Mouse (Mus musculus) MEL (cell line): ENCODE results near the gene Aak1. TPM values are rescaled to one million over a fixed set of nuclear protein-coding genes. Genes with fewer than 3 reads are reported as not detected.

ENCODE experiments used
- DNase-seq: peaks from one replicate; pipeline ENCODE4 v3.0.0; 2011; ENCODE audit warnings: low read depth, low spot score
- H3K27ac ChIP-seq: 2 replicates; pipeline ENCODE4 v1.5.1; 2012; ENCODE audit warnings: low read depth, mild to moderate bottlenecking, control low read depth, low read length, moderate library complexity; ENCODE audit not compliant: control insufficient read depth
- H3K27me3 ChIP-seq, 2 experiments: fragments of 150-350 bp in 1 of 2; sonication (generic) in 1 of 2; 2 replicates each; pipeline ENCODE4 v1.6.1; 2012; ENCODE audit warnings: low read length in 2 of 2, mild to moderate bottlenecking in 2 of 2, improper control_type of control experiment in 1 of 2, moderate library complexity in 1 of 2; ENCODE audit not compliant: insufficient read depth in 2 of 2, control insufficient read depth in 1 of 2
- H3K36me3 ChIP-seq, 2 experiments: 2 replicates each; pipeline ENCODE4 v1.6.1; 2012 to 2014; ENCODE audit warnings: low read length in 2 of 2, improper control_type of control experiment in 1 of 2, inconsistent platforms in 1 of 2, mild to moderate bottlenecking in 1 of 2; ENCODE audit not compliant: insufficient read depth in 2 of 2, control insufficient read depth in 1 of 2
- H3K4me1 ChIP-seq, 2 experiments: fragments of 150-350 bp in 1 of 2; sonication (generic) in 1 of 2; 2 replicates each; pipeline ENCODE4 v1.6.1; 2012; ENCODE audit warnings: low read length in 2 of 2, improper control_type of control experiment in 1 of 2, mild to moderate bottlenecking in 1 of 2; ENCODE audit not compliant: insufficient read depth in 2 of 2, control insufficient read depth in 1 of 2
- H3K4me3 ChIP-seq, 2 experiments: fragments of 150-350 bp in 1 of 2; sonication (generic) in 1 of 2; 2 replicates each; pipeline ENCODE4 v1.5.1; 2012; ENCODE audit warnings: low read depth in 2 of 2, low read length in 2 of 2, mild to moderate bottlenecking in 2 of 2, moderate library complexity in 2 of 2, control low read depth in 1 of 2, improper control_type of control experiment in 1 of 2; ENCODE audit not compliant: control insufficient read depth in 1 of 2, insufficient read depth in 1 of 2
- H3K79me2 ChIP-seq: 2 replicates; pipeline ENCODE4 v1.6.1; 2012; ENCODE audit warnings: mild to moderate bottlenecking, low read length, moderate library complexity; ENCODE audit not compliant: control insufficient read depth, poor library complexity, insufficient read depth
- H3K9ac ChIP-seq: 2 replicates; pipeline ENCODE4 v1.6.1; 2012; ENCODE audit warnings: low read depth, mild to moderate bottlenecking, control low read depth, low read length, moderate library complexity; ENCODE audit not compliant: control insufficient read depth, poor library complexity, severe bottlenecking
- H3K9me3 ChIP-seq: fragments of 150-350 bp; sonication (generic); replicated peaks from 2 replicates; pipeline ENCODE4 v1.6.1; 2012; ENCODE audit warnings: mild to moderate bottlenecking, low read length, improper control_type of control experiment, moderate library complexity; ENCODE audit not compliant: insufficient read depth
- CHD1 ChIP-seq: IDR thresholded peaks from 2 replicates; pipeline ENCODE4 v1.6.1; 2012; ENCODE audit warnings: low read depth, mild to moderate bottlenecking, inconsistent platforms, low read length, improper control_type of control experiment
- E2F4 ChIP-seq: IDR thresholded peaks from 2 replicates; pipeline ENCODE4 v1.6.1; 2011; ENCODE audit warnings: low read depth, low read length, improper control_type of control experiment, borderline replicate concordance
- ETS1 ChIP-seq: IDR thresholded peaks from 2 replicates; pipeline ENCODE4 v1.6.1; 2012; ENCODE audit warnings: low read depth, mild to moderate bottlenecking, inconsistent platforms, low read length, improper control_type of control experiment, moderate library complexity
- GATA1 ChIP-seq: IDR thresholded peaks from 2 replicates; pipeline ENCODE4 v1.6.1; 2011; ENCODE audit warnings: low read depth, low read length, improper control_type of control experiment
- KAT2A ChIP-seq: conservative IDR thresholded peaks from 2 replicates; pipeline ENCODE4 v1.6.1; 2012; ENCODE audit warnings: low read depth, low read length, improper control_type of control experiment, inconsistent platforms
- MAFK ChIP-seq: IDR thresholded peaks from 2 replicates; pipeline ENCODE4 v1.6.1; 2011; ENCODE audit warnings: low read depth, mild to moderate bottlenecking, low read length, improper control_type of control experiment, borderline replicate concordance
- MXI1 ChIP-seq: IDR thresholded peaks from 2 replicates; pipeline ENCODE4 v1.6.1; 2011; ENCODE audit warnings: mild to moderate bottlenecking, low read depth, low read length, improper control_type of control experiment
- MYB ChIP-seq: IDR thresholded peaks from 2 replicates; pipeline ENCODE4 v1.6.1; 2011; ENCODE audit warnings: mild to moderate bottlenecking, low read depth, low read length, improper control_type of control experiment
- MYC ChIP-seq: IDR thresholded peaks from 2 replicates; pipeline ENCODE4 v1.6.1; 2011; ENCODE audit warnings: low read depth, mild to moderate bottlenecking, low read length, improper control_type of control experiment, moderate library complexity
- NRF1 ChIP-seq: IDR thresholded peaks from 2 replicates; pipeline ENCODE4 v1.6.1; 2014; ENCODE audit warnings: low read depth, mild to moderate bottlenecking, inconsistent platforms, low read length, improper control_type of control experiment, moderate library complexity; ENCODE audit not compliant: poor library complexity, insufficient read depth, severe bottlenecking
- POLR2A ChIP-seq, 2 experiments: IDR thresholded peaks; 2 replicates each; pipeline ENCODE4 v1.6.1; 2011 to 2012; ENCODE audit warnings: low read length in 2 of 2, mild to moderate bottlenecking in 2 of 2, control low read depth in 1 of 2, improper control_type of control experiment in 1 of 2, low read depth in 1 of 2, moderate library complexity in 1 of 2; ENCODE audit not compliant: control insufficient read depth in 1 of 2, insufficient read depth in 1 of 2, poor library complexity in 1 of 2
- POLR2AphosphoS2 ChIP-seq: IDR thresholded peaks from 2 replicates; pipeline ENCODE4 v1.6.1; 2011; ENCODE audit warnings: low read length, improper control_type of control experiment
- TAL1 ChIP-seq: IDR thresholded peaks from 2 replicates; pipeline ENCODE4 v1.6.1; 2012; ENCODE audit warnings: mild to moderate bottlenecking, inconsistent platforms, low read length, moderate library complexity, mixed read lengths
- TBP ChIP-seq: IDR thresholded peaks from 2 replicates; pipeline ENCODE4 v1.8.0; 2011; ENCODE audit warnings: low read depth, low read length, improper control_type of control experiment
- TCF12 ChIP-seq: IDR thresholded peaks from 2 replicates; pipeline ENCODE4 v1.6.1; 2014; ENCODE audit warnings: low read depth, mild to moderate bottlenecking, inconsistent platforms, low read length, improper control_type of control experiment, moderate library complexity
- ZKSCAN1 ChIP-seq: IDR thresholded peaks from 2 replicates; pipeline ENCODE4 v1.6.1; 2012; ENCODE audit warnings: low read depth, mild to moderate bottlenecking, inconsistent platforms, low read length, improper control_type of control experiment, moderate library complexity
- ZMIZ1 ChIP-seq: IDR thresholded peaks from 2 replicates; pipeline ENCODE4 v1.6.1; 2012; ENCODE audit warnings: low read depth, mild to moderate bottlenecking, inconsistent platforms, low read length, improper control_type of control experiment, moderate library complexity
- polyA plus RNA-seq, 2 experiments: library from polyadenylated mRNA; stranded (reverse) in 1 of 2; unstranded in 1 of 2; fragments of >175 nt in 1 of 2; fragments of >200 nt in 1 of 2; gene quantifications; 2 replicates each; pipeline versions ENCODE4 v1.2.1 to v1.2.4; 2012; ENCODE audit warnings: low replicate concordance in 2 of 2, low read depth in 1 of 2; ENCODE audit not compliant: insufficient read length in 2 of 2, insufficient read depth in 1 of 2, missing spikeins in 1 of 2
- total RNA-seq: library from RNA; depleted of rRNA; stranded (reverse); fragments of 300-350 nt; gene quantifications from 2 replicates; pipeline ENCODE4 v1.2.3, GENCODE M21; 2012

The Aak1 gene
- total and polyA plus RNA-seq, 3 experiments, result 6.4 to 353 (median 25.4) TPM

DNA sequence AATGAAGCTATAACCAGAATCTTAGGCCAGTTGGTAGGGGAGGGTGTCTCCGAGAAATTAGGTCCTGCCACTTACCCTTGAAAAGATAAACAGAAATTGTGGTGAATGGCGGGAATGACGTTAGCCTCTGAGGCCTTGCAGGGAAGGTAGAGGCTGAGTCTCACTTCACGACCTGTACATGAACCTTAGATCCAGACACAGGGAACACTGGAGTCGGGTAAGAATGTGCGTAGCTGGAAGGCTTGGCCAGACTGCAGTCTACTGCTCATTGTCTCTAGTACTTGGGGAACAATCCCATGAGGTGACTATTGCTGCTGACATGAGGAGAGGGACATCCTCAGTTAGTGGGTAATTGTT is 129.6 kb downstream of the Aak1 start:
- H3K36me3 ChIP-seq, result peaks cover 0 to 9% of the 10 kb centered on the region in 2 experiments; a peak in 1 of 4 replicates
- H3K4me1 ChIP-seq, result no peaks in the 10 kb centered on the region
- no peak overlapping the region for H3K4me3 ChIP-seq
- no peaks in the 10 kb centered on the region for H3K9me3 ChIP-seq
- TF ChIP-seq MYC (no peak), CHD1 (no peak), TAL1 (no peak), MAFK (no peak), MXI1 (no peak), TBP (no peak), KAT2A (no peak), ZKSCAN1 (no peak)
- DNase-seq, result no peak
- no peaks in the 10 kb centered on the region for H3K79me2 ChIP-seq
- no peak overlapping the region for H3K9ac ChIP-seq
- no peaks in the 10 kb centered on the region for H3K27me3 ChIP-seq
- H3K27ac ChIP-seq, result no peak overlapping the region

DNA sequence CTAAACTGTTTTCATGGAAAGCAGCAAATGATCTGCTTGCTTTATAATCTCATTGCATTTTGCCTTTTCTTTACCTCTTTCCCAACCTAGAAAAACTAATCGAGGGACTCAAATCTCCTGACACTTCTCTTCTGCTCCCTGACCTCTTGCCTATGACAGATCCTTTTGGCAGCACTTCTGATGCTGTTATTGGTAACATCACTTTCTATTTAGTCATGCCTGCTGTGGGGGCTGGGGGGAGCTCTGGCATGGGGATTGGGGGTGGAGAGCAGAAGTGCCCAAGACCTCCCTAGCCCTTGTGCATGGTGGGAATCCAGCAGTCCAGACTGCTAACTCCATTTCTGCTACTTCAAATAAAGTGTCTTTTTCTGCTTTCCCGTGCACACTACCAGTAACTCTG is 131.9 kb downstream of the Aak1 start:
- peaks cover 0 to 10% of the 10 kb centered on the region in 2 experiments; a peak in 2 of 4 replicates for H3K36me3 ChIP-seq
- no peaks in the 10 kb centered on the region for H3K4me1 ChIP-seq
- no peaks in the 10 kb centered on the region for H3K9me3 ChIP-seq
- H3K4me3 ChIP-seq, result no peak overlapping the region
- TF ChIP-seq GATA1 (no peak), POLR2AphosphoS2 (no peak), ZKSCAN1 (no peak), NRF1 (no peak), POLR2A (IDR thresholded peaks at IDR 0.05; ENCODE audit: control insufficient read depth in 1 of 2, insufficient read depth in 1 of 2, low read depth in 1 of 2, low read length in 2 of 2, poor library complexity in 1 of 2) (no peak), E2F4 (no peak), MYB (no peak), ZMIZ1 (no peak), ETS1 (no peak), TCF12 (no peak)
- no peak overlapping the region for H3K27ac ChIP-seq
- H3K27me3 ChIP-seq, result no peaks in the 10 kb centered on the region
- DNase-seq, result no peak
- no peaks in the 10 kb centered on the region for H3K79me2 ChIP-seq
- H3K9ac ChIP-seq, result no peak overlapping the region
